Mouse (Mus musculus): ENCODE measurements around the gene Cop1. TPM values are rescaled to one million over a fixed set of nuclear protein-coding genes. Genes with fewer than 3 reads are reported as not detected.

The Cop1 gene
- polyA plus RNA-seq, 1 experiment from 2014 or later: 10.1 TPM

DNA sequence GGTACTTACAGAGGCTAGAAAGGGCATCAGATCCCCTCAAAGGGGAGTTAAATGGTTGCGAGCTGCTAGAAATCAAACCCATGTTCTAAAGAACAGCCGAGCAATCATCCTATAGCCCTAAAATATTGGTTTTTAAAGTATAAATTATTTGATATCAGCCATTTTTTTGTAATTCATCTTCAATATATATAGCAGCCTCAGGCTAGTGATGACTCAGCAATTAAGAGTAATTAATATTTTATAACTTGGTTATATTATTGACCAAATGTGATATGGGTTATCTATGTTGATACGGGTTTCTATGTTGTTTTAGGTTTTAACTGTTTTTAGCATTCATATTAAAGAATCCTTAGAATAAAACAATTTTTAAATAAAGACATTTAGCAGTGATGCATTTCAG, 31.7 kb downstream of the Cop1 start:
- no peak overlapping the region for H3K4me3 ChIP-seq (ENCODE audit: low read length)
- H3K9ac ChIP-seq (ENCODE audit: low read depth, low read length): no peak overlapping the region
- H3K4me2 ChIP-seq (ENCODE audit: low read depth, low read length): no peak overlapping the region
- H3K4me1 ChIP-seq (ENCODE audit: control insufficient read depth, insufficient read depth, low read length): no peaks in the 10 kb centered on the region
- WGBS: 91% methylated on average over 3 of the region's 3 CpGs
- no peaks in the 10 kb centered on the region for H3K27me3 ChIP-seq (replicated peaks; ENCODE audit: control insufficient read depth, insufficient read depth, low read length)
- no peaks in the 10 kb centered on the region for H3K36me3 ChIP-seq (ENCODE audit: control insufficient read depth, insufficient read depth, low read length)
- ATAC-seq: no peak
- no peak overlapping the region for H3K27ac ChIP-seq (ENCODE audit: low read length)
- H3K9me3 ChIP-seq (ENCODE audit: control insufficient read depth, low read length): no peaks in the 10 kb centered on the region

DNA sequence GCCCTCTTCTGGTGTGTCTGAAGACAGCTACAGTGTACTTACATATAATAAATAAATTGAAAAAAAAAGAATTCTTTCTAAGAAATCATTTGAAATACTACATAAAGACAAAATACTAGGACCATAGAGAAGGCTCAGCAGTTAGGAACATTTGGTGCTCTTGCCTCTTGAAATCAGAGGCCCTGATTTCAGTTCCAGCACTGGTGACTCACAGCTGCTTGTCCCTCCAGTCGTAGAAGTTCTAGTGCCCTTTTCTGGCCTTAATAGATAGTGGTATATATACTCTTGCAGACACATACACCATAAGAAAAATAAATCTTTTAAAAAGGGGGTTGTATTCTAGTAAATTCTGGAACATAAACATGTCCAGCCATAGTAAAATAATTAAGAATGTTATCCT, 48.0 kb downstream of the Cop1 start:
- no peaks in the 10 kb centered on the region for H3K27me3 ChIP-seq (replicated peaks; ENCODE audit: control insufficient read depth, insufficient read depth, low read length)
- no peak overlapping the region for H3K27ac ChIP-seq (ENCODE audit: low read length)
- ATAC-seq: no peak
- no peaks in the 10 kb centered on the region for H3K36me3 ChIP-seq (ENCODE audit: control insufficient read depth, insufficient read depth, low read length)
- no peak overlapping the region for H3K9ac ChIP-seq (ENCODE audit: low read depth, low read length)
- 89% methylated on average over 1 of the region's 1 CpGs for WGBS
- no peak overlapping the region for H3K4me2 ChIP-seq (ENCODE audit: low read depth, low read length)
- H3K4me3 ChIP-seq (ENCODE audit: low read length): no peak overlapping the region
- no peaks in the 10 kb centered on the region for H3K9me3 ChIP-seq (ENCODE audit: control insufficient read depth, low read length)
- H3K4me1 ChIP-seq (ENCODE audit: control insufficient read depth, insufficient read depth, low read length): no peaks in the 10 kb centered on the region

- Histone ChIP-seq H3K9ac (ENCODE audit: low read depth, low read length) (no peak overlapping the region), H3K9me3 (ENCODE audit: control insufficient read depth, low read length) (no peaks in the 10 kb centered on the region), H3K27me3 (replicated peaks; ENCODE audit: control insufficient read depth, insufficient read depth, low read length) (no peaks in the 10 kb centered on the region), H3K36me3 (ENCODE audit: control insufficient read depth, insufficient read depth, low read length) (no peaks in the 10 kb centered on the region), H3K4me2 (ENCODE audit: low read depth, low read length) (no peak overlapping the region), H3K4me1 (ENCODE audit: control insufficient read depth, insufficient read depth, low read length) (no peaks in the 10 kb centered on the region), H3K27ac (ENCODE audit: low read length) (no peak overlapping the region), H3K4me3 (ENCODE audit: low read length) (no peak overlapping the region)
- no peak for ATAC-seq
- 84% methylated on average over 1 of the region's 1 CpGs for WGBS
These were observed 49.7 kb downstream of the Cop1 start for GRCm38 (mm10) chr1:159281861-159282260.

DNA sequence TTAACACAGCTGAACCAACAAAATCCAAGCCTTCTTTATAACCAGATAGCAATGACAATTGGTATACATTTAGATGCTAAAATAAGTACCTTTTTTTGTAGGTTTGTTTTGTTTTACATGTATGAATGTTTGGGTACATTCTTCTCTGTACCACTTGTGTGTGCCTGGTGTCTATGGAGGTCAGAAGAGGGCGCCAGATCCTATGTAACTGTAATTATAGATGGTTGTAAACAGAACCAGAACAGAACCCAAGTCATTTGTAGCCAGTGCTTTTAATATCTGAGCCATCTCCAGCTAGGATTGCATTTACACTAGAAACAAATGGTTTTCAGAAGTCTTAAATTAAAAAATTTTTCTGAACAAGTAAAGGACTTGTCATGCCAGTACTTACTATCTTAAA, 54.7 kb downstream of the Cop1 start:
- Histone ChIP-seq H3K9me3 (ENCODE audit: control insufficient read depth, low read length) (no peaks in the 10 kb centered on the region), H3K4me1 (ENCODE audit: control insufficient read depth, insufficient read depth, low read length) (no peaks in the 10 kb centered on the region), H3K27me3 (replicated peaks; ENCODE audit: control insufficient read depth, insufficient read depth, low read length) (no peaks in the 10 kb centered on the region), H3K4me2 (ENCODE audit: low read depth, low read length) (no peak overlapping the region), H3K9ac (ENCODE audit: low read depth, low read length) (no peak overlapping the region), H3K36me3 (ENCODE audit: control insufficient read depth, insufficient read depth, low read length) (no peaks in the 10 kb centered on the region), H3K4me3 (ENCODE audit: low read length) (no peak overlapping the region), H3K27ac (ENCODE audit: low read length) (no peak overlapping the region)
- WGBS: 76% methylated on average over 1 of the region's 1 CpGs
- ATAC-seq: no peak

- H3K4me2 ChIP-seq (ENCODE audit: low read depth, low read length): no peak overlapping the region
- H3K27me3 ChIP-seq (replicated peaks; ENCODE audit: control insufficient read depth, insufficient read depth, low read length): no peaks in the 10 kb centered on the region
- no peaks in the 10 kb centered on the region for H3K4me1 ChIP-seq (ENCODE audit: control insufficient read depth, insufficient read depth, low read length)
- no peak overlapping the region for H3K9ac ChIP-seq (ENCODE audit: low read depth, low read length)
- H3K36me3 ChIP-seq (ENCODE audit: control insufficient read depth, insufficient read depth, low read length): peaks cover 2% of the 10 kb centered on the region; the same call in 1 of the 2 replicates
- H3K9me3 ChIP-seq (ENCODE audit: control insufficient read depth, low read length): no peaks in the 10 kb centered on the region
- H3K4me3 ChIP-seq (ENCODE audit: low read length): no peak overlapping the region
- ATAC-seq: no peak
- H3K27ac ChIP-seq (ENCODE audit: low read length): no peak overlapping the region
These were observed 58.1 kb downstream of the Cop1 start for GRCm38 (mm10) chr1:159290219-159290618.

DNA sequence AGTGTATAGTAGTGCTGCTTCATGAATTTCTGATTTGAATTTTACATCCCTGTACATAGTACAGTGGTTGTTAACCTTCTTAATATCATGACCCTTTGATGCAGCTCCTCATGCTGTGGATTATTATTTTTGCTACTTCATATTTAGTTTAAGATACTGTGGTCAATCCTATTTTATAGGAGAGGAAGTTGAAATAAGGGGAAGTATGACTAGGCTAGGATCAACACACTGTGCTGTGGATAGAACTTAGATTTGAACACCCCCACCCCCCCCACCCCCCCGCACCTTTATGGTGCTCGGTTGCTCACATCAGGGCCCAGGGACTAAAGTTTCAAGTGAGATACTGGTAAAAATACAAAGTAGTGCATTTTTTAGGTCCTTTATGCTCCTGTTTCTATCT, 58.7 kb downstream of the Cop1 start:
- H3K27ac ChIP-seq (ENCODE audit: low read length): no peak overlapping the region
- peaks cover 2% of the 10 kb centered on the region; the same call in 1 of the 2 replicates for H3K36me3 ChIP-seq (ENCODE audit: control insufficient read depth, insufficient read depth, low read length)
- no peak overlapping the region for H3K4me3 ChIP-seq (ENCODE audit: low read length)
- 88% methylated on average over 2 of the region's 2 CpGs for WGBS
- H3K9ac ChIP-seq (ENCODE audit: low read depth, low read length): no peak overlapping the region
- no peak overlapping the region for H3K4me2 ChIP-seq (ENCODE audit: low read depth, low read length)
- no peaks in the 10 kb centered on the region for H3K4me1 ChIP-seq (ENCODE audit: control insufficient read depth, insufficient read depth, low read length)
- H3K9me3 ChIP-seq (ENCODE audit: control insufficient read depth, low read length): no peaks in the 10 kb centered on the region
- H3K27me3 ChIP-seq (replicated peaks; ENCODE audit: control insufficient read depth, insufficient read depth, low read length): no peaks in the 10 kb centered on the region
- no peak for ATAC-seq

DNA sequence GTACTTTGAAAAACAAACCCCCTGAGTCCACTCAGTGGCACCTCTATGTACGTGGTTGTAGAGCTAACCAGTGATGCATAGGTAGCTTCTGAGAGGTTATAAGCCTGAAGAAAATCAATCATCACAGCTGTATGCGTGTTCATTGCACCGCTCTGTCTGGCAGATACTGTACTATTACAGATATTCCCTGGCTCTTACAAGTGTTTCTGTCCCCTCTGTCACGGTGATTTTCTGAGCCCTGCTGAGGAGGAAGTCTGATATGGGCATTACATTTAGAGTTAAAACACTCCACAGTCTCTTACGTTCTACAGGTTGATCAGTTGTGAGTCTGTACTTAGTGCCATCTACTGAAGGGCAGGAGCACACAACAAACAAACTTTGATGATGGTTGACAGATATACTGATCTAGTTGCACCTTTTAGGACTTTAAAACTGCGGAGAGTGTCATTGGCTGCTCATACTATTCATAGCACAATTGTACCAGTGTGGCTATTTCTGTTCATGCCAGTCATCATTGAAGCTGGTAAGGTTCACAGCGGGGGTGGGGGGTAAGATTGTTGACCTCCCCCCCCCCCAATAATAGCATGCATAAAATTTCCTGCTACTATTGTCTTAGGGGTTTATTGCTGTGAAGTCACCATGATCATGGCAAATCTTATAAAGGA, 69.4 kb downstream of the Cop1 start:
- 94% methylated on average over 7 of the region's 7 CpGs for WGBS

DNA sequence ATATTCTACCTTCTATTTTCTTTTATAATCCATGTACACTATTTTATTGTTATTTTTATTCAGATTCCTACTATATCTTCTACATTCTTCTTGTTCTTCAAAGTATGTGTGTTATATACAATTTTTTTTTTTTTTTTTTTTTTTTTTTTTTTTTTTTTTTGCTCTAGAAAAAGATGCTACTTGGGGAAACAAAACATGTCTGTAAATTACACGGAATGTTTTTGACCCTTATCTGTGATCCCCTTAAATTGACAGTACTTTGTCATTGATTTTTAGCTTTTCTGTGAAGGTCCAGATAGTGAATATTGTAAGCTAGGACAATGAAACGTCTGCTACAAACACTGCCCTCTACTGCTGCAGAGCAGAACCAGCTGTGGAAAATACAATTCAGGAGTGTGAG, 81.5 kb downstream of the Cop1 start:
- no peaks in the 10 kb centered on the region for H3K27me3 ChIP-seq (replicated peaks; ENCODE audit: control insufficient read depth, insufficient read depth, low read length)
- H3K4me2 ChIP-seq (ENCODE audit: low read depth, low read length): no peak overlapping the region
- no peaks in the 10 kb centered on the region for H3K9me3 ChIP-seq (ENCODE audit: control insufficient read depth, low read length)
- H3K4me1 ChIP-seq (ENCODE audit: control insufficient read depth, insufficient read depth, low read length): no peaks in the 10 kb centered on the region
- no peak for ATAC-seq
- H3K9ac ChIP-seq (ENCODE audit: low read depth, low read length): no peak overlapping the region
- H3K4me3 ChIP-seq (ENCODE audit: low read length): no peak overlapping the region
- H3K36me3 ChIP-seq (ENCODE audit: control insufficient read depth, insufficient read depth, low read length): no peaks in the 10 kb centered on the region
- WGBS: 75% methylated on average over 2 of the region's 2 CpGs
- no peak overlapping the region for H3K27ac ChIP-seq (ENCODE audit: low read length)

More for the DNA sequence above, 69.4 kb downstream of the Cop1 start:
- ATAC-seq: no peak
- H3K9me3 ChIP-seq (ENCODE audit: control insufficient read depth, low read length): no peaks in the 10 kb centered on the region
- no peak overlapping the region for H3K27ac ChIP-seq (ENCODE audit: low read length)
- no peaks in the 10 kb centered on the region for H3K36me3 ChIP-seq (ENCODE audit: control insufficient read depth, insufficient read depth, low read length)
- H3K27me3 ChIP-seq (replicated peaks; ENCODE audit: control insufficient read depth, insufficient read depth, low read length): no peaks in the 10 kb centered on the region
- no peaks in the 10 kb centered on the region for H3K4me1 ChIP-seq (ENCODE audit: control insufficient read depth, insufficient read depth, low read length)
- H3K9ac ChIP-seq (ENCODE audit: low read depth, low read length): no peak overlapping the region
- H3K4me2 ChIP-seq (ENCODE audit: low read depth, low read length): no peak overlapping the region
- no peak overlapping the region for H3K4me3 ChIP-seq (ENCODE audit: low read length)

DNA sequence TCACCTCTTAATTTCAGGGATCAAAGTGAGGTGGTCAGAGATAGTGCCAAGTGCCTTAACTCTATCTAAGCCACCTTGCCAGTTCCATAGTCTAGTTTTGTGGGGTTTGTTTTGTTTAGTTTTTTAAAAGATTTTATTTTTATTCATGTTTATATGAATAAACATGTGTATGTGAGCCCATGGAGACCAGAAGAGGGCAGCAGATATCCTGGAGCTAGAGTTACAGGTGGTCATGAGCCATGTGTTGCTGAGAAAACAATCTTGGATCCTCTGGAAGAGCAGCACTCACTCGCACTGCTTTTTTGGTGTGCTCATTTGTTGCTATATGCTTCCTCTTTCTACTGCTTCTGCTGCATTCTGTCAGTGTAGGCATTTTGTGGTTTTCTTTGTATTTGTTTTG, 90.5 kb downstream of the Cop1 start:
- H3K27ac ChIP-seq (ENCODE audit: low read length): no peak overlapping the region
- 75% methylated on average over 1 of the region's 1 CpGs for WGBS
- no peaks in the 10 kb centered on the region for H3K27me3 ChIP-seq (replicated peaks; ENCODE audit: control insufficient read depth, insufficient read depth, low read length)
- no peak overlapping the region for H3K4me2 ChIP-seq (ENCODE audit: low read depth, low read length)
- H3K4me1 ChIP-seq (ENCODE audit: control insufficient read depth, insufficient read depth, low read length): no peaks in the 10 kb centered on the region
- no peak for ATAC-seq
- no peaks in the 10 kb centered on the region for H3K9me3 ChIP-seq (ENCODE audit: control insufficient read depth, low read length)
- no peaks in the 10 kb centered on the region for H3K36me3 ChIP-seq (ENCODE audit: control insufficient read depth, insufficient read depth, low read length)
- no peak overlapping the region for H3K4me3 ChIP-seq (ENCODE audit: low read length)
- no peak overlapping the region for H3K9ac ChIP-seq (ENCODE audit: low read depth, low read length)

DNA sequence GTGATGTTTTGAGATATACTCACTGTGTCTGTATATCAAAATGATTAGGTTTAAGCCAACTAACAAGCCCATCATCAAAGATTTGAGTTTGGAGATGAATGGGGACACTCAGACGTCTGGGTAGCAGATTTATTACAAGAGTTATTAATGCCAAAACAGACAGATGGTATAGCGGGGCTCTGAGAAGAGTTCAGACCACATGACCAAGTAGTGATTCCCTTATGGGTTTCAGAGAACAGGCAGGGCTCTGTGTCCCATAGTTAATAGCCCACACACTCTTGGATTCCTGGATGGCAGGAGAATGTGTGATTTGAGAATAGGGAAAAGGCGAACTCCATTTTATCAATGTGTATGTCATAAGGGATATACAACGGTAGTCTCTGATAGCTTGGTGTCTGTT, 98.9 kb downstream of the Cop1 start:
- no peaks in the 10 kb centered on the region for H3K9me3 ChIP-seq (ENCODE audit: control insufficient read depth, low read length)
- H3K9ac ChIP-seq (ENCODE audit: low read depth, low read length): no peak overlapping the region

More for the DNA sequence above, 98.9 kb downstream of the Cop1 start:
- 74% methylated on average over 4 of the region's 4 CpGs for WGBS
- Histone ChIP-seq H3K4me1 (ENCODE audit: control insufficient read depth, insufficient read depth, low read length) (no peaks in the 10 kb centered on the region), H3K4me3 (ENCODE audit: low read length) (no peak overlapping the region), H3K4me2 (ENCODE audit: low read depth, low read length) (no peak overlapping the region), H3K27ac (ENCODE audit: low read length) (no peak overlapping the region), H3K36me3 (ENCODE audit: control insufficient read depth, insufficient read depth, low read length) (0 out of 2 replicates have a peak, but pooled peaks cover 3% of the 10 kb centered on the region), H3K27me3 (replicated peaks; ENCODE audit: control insufficient read depth, insufficient read depth, low read length) (no peaks in the 10 kb centered on the region)
- ATAC-seq: no peak
